Mouse (Mus musculus) T-cell, adult 2 months (primary cell): ENCODE results near the gene Trp53bp2.

Experiments used
- DNase-seq: peaks from one replicate; pipeline ENCODE4 v3.0.0; 2022; ENCODE audit warnings: low spot score

The Trp53bp2 gene

DNA sequence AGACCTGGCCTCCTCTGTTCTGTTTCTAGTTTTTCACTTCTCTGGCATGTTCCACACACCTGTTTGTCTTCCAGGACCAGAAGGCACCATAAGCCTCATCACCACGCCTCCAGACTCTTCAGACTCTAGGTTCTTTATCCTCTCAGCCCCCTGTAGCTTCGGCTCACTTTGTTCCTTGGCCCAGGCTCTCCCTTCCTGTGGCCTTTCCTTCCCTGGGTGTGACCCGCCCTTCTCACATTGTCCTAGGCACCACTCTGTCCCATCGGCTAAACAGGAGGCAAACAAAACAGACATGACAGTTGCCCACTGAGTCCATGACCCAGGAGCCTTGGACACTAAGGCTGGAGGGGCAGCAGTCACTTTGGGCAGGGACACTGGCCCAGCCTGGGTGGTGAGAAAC is 91.3 kb downstream of the Trp53bp2 start:
- no peak for DNase-seq

DNA sequence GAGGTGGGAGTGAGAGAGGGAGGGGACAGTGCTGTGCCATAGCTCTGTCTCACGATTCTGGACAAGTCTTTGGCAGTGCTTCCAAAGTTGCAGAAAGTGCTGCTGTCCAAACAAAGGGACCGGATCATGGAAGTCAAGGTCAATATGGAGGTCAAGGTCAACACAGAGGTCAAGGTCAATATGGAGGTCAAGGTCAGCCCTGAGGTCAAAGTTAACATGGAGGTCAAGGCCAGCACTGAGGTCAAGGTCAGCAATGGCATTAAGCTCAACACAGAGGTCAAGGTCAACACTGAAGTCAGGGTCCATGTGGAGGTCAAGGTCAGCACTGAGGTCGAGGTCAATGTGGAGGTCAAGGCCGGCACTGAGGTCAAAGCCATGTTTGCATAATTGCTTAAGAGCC is 91.9 kb downstream of the Trp53bp2 start:
- no peak for DNase-seq

DNA sequence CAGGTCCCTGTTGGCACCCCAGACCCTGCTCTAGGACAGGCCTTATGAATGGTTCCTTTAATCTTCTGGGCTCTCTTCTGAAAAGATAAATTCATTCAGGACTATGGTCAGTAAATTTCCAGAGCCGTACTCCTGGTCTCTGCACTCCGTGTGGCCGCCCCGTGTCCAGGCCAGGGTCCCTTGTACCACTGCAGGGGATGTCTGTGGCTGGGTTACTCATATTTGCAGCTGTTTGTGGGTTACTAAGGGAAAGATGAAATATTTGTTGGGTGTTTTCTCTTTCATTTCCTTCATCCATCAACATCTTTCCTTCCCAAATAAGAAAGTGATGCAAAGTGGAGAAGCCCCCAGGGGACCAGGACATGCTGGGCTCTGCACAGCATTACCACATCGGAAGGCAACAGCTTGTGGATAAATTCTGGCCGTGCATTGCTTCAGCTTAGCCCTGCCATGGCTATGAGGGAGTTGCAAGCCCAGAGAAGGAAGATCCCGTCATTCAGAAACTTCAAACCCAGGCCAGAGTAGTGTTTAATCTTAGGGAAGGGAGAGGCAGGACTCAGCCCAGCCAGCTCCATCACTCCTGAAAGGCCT is 92.9 kb downstream of the Trp53bp2 start:
- no peak for DNase-seq

DNA sequence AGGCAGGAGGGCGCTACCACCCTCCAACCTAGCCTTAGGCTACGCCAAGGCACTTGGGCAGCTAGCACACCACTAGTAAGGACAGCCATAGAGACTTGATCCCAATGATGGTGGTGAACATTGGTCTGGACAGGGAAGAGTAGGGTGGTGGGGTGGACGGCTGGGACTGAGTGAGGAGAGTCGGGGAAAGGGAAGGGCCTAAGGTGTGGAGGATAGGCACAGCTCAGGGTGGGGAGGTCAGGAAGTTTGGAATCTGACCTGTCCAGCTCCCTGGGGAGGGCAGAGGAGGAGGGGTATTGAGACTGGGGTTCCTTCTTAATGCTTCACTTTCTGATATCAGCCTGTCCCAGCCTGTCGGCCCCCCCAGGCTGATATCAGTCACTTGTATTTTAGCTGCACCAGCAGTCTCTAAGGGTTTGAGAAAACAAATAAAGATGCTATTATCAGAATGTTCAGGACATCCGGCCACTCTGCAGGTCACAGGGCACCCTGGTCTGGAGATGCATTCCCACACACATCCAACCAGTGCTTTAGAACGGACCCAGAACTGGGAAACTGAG is 93.6 kb downstream of the Trp53bp2 start:
- DNase-seq, result no peak

DNA sequence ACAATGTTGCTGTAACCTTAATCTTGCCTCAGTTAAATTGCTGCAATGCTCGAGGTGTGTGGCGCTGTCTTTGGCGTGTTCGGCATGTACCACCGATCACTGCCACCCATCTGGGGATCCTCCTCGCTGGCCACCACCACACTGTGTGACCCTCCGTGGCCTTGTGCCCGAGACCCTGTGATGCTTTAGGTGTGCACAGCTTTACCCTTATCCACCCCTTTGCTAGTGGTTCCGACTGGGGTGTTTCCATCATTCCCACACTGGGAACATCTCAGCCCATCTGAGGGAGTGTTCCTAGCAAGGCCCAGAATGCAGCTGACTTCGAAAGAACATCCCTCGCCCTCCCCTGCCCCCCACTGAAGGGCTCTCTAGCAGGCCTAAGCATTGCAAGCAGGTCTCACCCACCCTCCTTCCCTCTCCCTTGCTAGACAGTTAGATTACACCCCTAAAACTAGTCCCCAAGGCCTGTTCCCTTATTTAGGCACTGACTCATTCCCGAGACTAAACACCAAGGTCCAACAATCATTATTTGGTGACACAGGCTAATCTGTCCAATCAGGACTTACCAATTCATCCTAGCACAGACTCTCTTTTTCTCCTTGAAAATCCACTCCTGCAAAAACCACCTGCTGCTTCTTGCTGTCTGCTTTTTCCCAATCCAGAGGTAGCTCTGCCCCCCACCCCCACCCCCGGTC is 94.4 kb downstream of the Trp53bp2 start:
- no peak for DNase-seq

DNA sequence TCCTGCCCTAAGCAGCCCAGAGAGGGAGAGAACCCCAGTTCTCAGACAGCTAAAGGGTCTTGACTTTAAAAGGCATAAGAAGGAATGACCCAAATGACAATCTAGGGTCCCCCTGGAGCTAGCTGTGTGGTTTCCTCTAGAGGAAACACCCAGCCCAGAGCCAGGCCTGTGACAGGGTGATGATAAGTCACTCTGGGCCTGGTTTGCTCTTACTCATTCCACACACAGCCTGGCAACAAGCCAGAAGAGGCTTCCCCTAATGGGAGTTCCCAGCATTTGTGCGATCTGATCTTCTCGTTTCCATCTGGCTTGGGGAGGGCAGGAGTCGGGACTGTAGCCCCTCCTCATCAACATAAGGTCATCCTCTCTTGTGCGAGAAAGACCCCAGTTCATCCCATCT is 95.3 kb downstream of the Trp53bp2 start:
- DNase-seq, result no peak

DNA sequence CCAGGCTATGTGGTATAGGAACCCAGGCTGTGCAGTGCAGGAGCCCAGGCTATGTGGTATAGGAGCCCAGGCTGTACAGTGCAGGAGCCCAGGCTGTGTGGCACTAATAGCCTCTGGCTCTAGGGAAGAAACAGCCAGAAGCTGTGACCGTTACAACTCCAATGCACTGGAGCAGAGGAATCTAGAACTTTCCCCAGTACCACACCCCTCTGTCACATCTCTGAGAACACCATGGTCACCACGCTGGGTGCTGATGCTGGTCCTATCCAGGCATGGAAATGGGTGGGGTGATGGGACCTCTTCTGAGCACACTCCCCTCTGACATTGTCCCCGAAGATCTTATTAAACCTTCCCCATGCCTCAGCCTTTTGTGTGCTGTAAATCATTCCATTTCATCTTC is 96.3 kb downstream of the Trp53bp2 start:
- DNase-seq, result no peak

DNA sequence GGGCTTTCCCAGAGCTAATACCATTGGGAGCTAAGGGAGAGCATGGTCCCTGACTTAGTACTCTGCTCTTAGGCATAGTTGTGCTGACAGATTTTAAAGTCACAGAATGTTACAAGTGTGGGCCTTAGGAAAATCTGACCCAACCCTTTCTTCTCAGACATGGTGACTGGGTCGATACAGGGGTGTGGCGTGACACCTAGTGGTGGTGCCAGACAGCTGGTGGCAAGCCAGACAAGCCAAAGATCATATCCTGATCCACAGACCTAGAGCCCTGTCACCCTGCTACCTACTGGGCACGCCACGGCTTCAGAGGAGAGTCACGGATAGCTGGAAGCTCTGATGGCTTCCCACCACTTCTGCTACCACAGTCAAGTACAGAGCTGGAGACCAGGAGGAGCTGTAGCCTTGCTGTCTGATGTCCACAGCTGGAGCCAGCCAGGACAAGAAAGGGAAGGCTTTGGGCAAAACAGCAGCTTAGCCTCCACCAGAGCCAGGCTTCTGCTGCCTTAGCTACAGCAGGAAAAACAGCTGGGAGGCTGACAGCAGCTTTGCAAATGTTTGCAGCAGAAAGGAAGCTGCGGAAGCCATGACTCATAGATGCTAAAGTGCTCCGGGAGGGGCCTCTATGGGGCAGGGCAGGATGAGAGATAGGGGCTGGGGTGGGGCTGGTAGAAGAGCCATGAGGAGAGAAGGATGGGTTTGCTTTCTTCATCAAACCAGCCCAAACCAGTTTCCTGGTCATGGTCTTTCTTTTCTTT is 97.4 kb downstream of the Trp53bp2 start:
- DNase-seq, result peak; percentile 68

DNA sequence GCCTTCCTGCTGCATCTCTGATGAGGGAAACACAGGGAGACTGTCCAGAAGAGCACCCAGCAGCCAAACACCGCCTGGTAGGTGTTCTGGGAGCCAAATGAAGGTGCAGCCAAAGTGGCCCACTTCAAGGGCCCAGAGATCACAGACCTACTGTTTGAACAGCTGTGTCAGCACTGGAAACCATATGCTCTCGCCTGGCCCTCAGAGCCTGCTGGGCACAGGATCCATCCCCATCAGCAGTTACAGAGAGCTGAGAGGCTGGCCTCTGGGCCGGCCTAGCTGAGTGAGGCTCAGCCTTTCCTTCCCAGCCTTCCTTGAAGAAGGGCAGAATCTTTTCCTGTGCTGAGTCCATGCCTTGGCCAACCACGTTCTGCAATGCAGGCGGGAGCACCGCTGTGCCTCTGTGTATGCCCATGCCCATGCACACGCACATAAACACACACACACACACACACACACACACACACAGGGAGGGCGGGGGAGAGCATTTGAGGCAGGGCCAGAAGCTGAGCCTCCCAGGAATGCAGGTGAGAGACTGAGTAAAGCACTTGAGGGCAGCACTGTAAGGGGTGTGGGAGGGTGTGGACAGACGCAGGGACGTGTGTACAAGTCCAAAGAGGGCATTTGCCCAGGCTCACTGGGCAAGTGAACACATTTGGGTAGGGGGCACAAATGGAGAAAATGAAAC is 100.3 kb downstream of the Trp53bp2 start:
- no peak for DNase-seq

DNA sequence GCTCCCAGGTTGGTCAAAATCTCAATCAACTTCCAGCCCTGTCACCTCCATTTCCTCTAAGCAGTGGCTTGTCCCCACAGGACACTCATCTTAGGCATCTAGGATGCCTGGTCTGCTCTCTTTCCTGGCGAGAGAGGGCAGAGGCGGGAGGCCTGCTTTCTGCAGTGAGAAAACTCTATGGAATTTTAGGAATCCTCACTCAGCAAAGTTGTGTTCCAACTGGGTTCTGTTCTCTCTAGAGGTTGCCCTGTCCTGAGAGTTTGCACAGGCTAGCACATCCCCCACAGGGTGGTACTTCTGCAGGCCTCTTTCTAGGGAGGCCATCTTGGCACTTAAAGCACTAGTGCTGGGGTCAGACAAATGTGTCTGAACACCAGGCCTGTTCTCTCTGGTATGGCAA is 102.1 kb downstream of the Trp53bp2 start:
- DNase-seq, result no peak

DNA sequence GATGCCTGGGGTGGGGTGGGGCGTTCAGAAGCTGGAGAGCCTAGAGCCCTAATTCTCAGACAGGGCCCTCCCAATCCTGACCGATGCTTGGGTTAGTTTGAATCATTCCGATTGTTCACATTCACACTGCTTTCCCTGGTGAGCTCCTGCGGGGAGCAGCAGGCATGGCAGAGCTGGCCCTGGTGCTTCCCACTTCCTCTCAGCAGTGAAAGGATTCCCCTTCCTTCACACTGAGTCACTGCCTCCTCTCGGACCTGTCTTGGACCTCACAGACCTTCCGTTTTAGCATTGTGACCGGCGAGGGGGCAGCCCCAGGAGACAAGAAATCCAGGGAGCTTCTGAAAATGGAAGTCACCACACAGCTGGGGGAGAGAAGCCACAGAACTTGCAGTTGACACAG is 102.8 kb downstream of the Trp53bp2 start:
- no peak for DNase-seq
